Mouse (Mus musculus): ENCODE measurements at regions not wholly inside any gene's neighbourhood (a gene's known extent, or its start where the extent isn't known, plus 50 kb on each side); places are given as distances from the start of the nearest gene placed in this dataset.

- Histone ChIP-seq H3K9me3 (ENCODE audit: control insufficient read depth, low read length) (no peaks in the 10 kb centered on the region), H3K4me3 (ENCODE audit: low read length) (no peak overlapping the region), H3K27ac (ENCODE audit: low read length) (no peak overlapping the region), H3K4me2 (ENCODE audit: low read depth, low read length) (no peak overlapping the region), H3K4me1 (replicated peaks; ENCODE audit: control insufficient read depth, insufficient read depth, low read length) (no peaks in the 10 kb centered on the region), H3K9ac (ENCODE audit: low read length) (no peak overlapping the region), H3K27me3 (ENCODE audit: control insufficient read depth, insufficient read depth, low read depth, low read length) (no peaks in the 10 kb centered on the region), H3K36me3 (ENCODE audit: control insufficient read depth, insufficient read depth, low read length) (no peaks in the 10 kb centered on the region)
- no peak for ATAC-seq (ENCODE audit: low read depth)
- 60% methylated on average over 7 of the region's 7 CpGs for WGBS
Observed at GRCm38 (mm10) chr12:91929386-91930054, 80.6 kb upstream of the Sel1l start.

DNA sequence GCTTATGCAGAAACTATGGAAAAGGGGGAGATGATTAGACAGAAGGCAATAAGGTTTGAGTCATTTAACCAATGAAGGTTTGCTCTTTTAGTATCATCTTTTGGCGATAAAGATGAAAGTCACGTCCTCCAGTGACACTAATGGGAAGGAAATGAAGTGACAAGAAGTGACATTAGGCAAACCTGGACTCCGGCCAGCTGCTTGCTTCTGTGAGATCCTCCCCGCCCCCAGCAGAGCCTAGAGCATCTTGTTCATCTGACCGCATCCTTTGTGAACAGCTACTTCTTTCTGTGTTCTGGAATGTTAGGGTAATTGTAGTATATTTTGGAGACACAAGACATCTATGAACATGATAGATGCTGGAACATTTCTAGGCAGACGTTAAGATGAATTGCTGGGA lies 78.6 kb upstream of the Sel1l start:
- Histone ChIP-seq H3K9me3 (ENCODE audit: control insufficient read depth, low read length) (no peaks in the 10 kb centered on the region), H3K36me3 (ENCODE audit: control insufficient read depth, insufficient read depth, low read length) (no peaks in the 10 kb centered on the region), H3K9ac (ENCODE audit: low read length) (no peak overlapping the region), H3K27ac (ENCODE audit: low read length) (no peak overlapping the region), H3K27me3 (ENCODE audit: control insufficient read depth, insufficient read depth, low read depth, low read length) (no peaks in the 10 kb centered on the region), H3K4me3 (ENCODE audit: low read length) (no peak overlapping the region), H3K4me1 (replicated peaks; ENCODE audit: control insufficient read depth, insufficient read depth, low read length) (no peaks in the 10 kb centered on the region), H3K4me2 (ENCODE audit: low read depth, low read length) (no peak overlapping the region)
- ATAC-seq (ENCODE audit: low read depth): no peak
- WGBS: 47% methylated on average over 6 of the region's 6 CpGs

- no peak overlapping the region for H3K9ac ChIP-seq (ENCODE audit: low read length)
- H3K9me3 ChIP-seq (ENCODE audit: control insufficient read depth, low read length): no peaks in the 10 kb centered on the region
- no peaks in the 10 kb centered on the region for H3K36me3 ChIP-seq (ENCODE audit: control insufficient read depth, insufficient read depth, low read length)
- no peak overlapping the region for H3K27ac ChIP-seq (ENCODE audit: low read length)
- H3K27me3 ChIP-seq (ENCODE audit: control insufficient read depth, insufficient read depth, low read depth, low read length): no peaks in the 10 kb centered on the region
- no peak for ATAC-seq (ENCODE audit: low read depth)
- WGBS: 77% methylated on average over 3 of the region's 3 CpGs
- H3K4me1 ChIP-seq (replicated peaks; ENCODE audit: control insufficient read depth, insufficient read depth, low read length): no peaks in the 10 kb centered on the region
- no peak overlapping the region for H3K4me3 ChIP-seq (ENCODE audit: low read length)
- H3K4me2 ChIP-seq (ENCODE audit: low read depth, low read length): no peak overlapping the region
Observed at GRCm38 (mm10) chr12:91915486-91915885, 66.5 kb upstream of the Sel1l start.

- peak; percentile 88 for ATAC-seq (ENCODE audit: low read depth)
- Histone ChIP-seq H3K4me1 (replicated peaks; ENCODE audit: control insufficient read depth, insufficient read depth, low read length) (no peaks in the 10 kb centered on the region), H3K36me3 (ENCODE audit: control insufficient read depth, insufficient read depth, low read length) (no peaks in the 10 kb centered on the region), H3K9me3 (ENCODE audit: control insufficient read depth, low read length) (peaks cover 3% of the 10 kb centered on the region; the same call in 1 of the 2 replicates), H3K27ac (ENCODE audit: low read length) (peak overlapping the region; percentile 55), H3K4me3 (ENCODE audit: low read length) (no peak overlapping the region), H3K9ac (ENCODE audit: low read length) (no peak overlapping the region), H3K4me2 (ENCODE audit: low read depth, low read length) (no peak overlapping the region), H3K27me3 (ENCODE audit: control insufficient read depth, insufficient read depth, low read depth, low read length) (no peaks in the 10 kb centered on the region)
- 32% methylated on average over 8 of the region's 8 CpGs for WGBS
Observed at GRCm38 (mm10) chr12:91910529-91910928, 61.6 kb upstream of the Sel1l start.
